Mouse (Mus musculus) lung, postnatal 0 days (tissue): ENCODE results near the gene 1700034J05Rik.

Experiments
- CTCF ChIP-seq: IDR thresholded peaks from 2 replicates; pipeline ENCODE4 v1.5.1; 2016; ENCODE audit warnings: antibody characterized with exemption, mild to moderate bottlenecking
- EP300 ChIP-seq: IDR thresholded peaks from 2 replicates; pipeline ENCODE4 v1.6.1; 2016; ENCODE audit warnings: antibody characterized with exemption, mild to moderate bottlenecking, control low read depth

DNA sequence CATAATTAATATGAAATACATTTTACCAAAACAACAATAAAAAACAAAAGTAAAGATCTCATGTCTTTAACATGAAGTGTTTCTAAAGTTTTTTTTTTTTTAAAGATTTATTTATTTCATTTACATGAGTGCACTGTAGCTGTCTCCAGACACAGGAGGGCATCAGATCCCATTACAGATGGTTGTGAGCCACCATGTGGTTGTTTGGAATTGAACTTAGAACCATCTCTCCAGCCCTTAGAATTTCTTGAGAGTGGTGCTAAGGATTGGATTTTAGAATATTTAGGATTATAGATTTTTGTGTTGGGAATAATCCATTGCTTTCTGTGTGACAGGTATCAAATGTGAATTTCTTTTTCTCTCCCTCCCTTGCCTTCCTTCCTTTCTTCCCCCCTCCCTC, 10.2 kb downstream of the 1700034J05Rik start:
- peak; percentile 34; the same call in 1 of the 2 replicates for TF ChIP-seq CTCF
- TF ChIP-seq EP300: no peak
